Mouse (Mus musculus): ENCODE results near the gene Tas1r1.

GRCm38 (mm10) chr4:152084616-152085015 is 46.2 kb upstream of the Tas1r1 start:
- no peak for TF ChIP-seq CTCF (IDR thresholded peaks at IDR 0.05; ENCODE audit: control insufficient read depth, insufficient read depth, insufficient read length)
- TF ChIP-seq USF1 (IDR thresholded peaks at IDR 0.05; ENCODE audit: low read depth) = no peak
- TF ChIP-seq MAX (IDR thresholded peaks at IDR 0.05) = no peak
- TF ChIP-seq FOSL1 (IDR thresholded peaks at IDR 0.05; ENCODE audit: insufficient read depth, low read length, poor library complexity, severe bottlenecking) = no peak
- no peak for TF ChIP-seq MYOD1 (IDR thresholded peaks at IDR 0.05; ENCODE audit: control insufficient read depth, insufficient read length, low read depth)
- TF ChIP-seq MYOG (IDR thresholded peaks at IDR 0.05; ENCODE audit: control insufficient read depth, extremely low read depth, insufficient read length) = no peak
- TF ChIP-seq CEBPB (IDR thresholded peaks at IDR 0.05; ENCODE audit: low read depth) = no peak
